Mouse (Mus musculus) liver, embryonic 16.5 days (tissue): Measurements from ENCODE around the gene St6galnac5. TPM values are rescaled to one million over a fixed set of nuclear protein-coding genes. Genes with fewer than 3 reads are reported as not detected.

ENCODE experiments used
- ATAC-seq: fragments of 200-750 bp; cut with Nextera tagmentation; 2 replicates; pipeline ENCODE4 v1.8.0; 2017; ENCODE audit warnings: low read depth, mild to moderate bottlenecking, moderate number of reproducible peaks, moderate library complexity
- H3K27ac ChIP-seq: fragments of 300-500 bp; sonication (generic); 2 replicates; pipeline ENCODE4 v1.5.1; 2014; ENCODE audit warnings: mild to moderate bottlenecking, low read length
- H3K27me3 ChIP-seq: fragments of 300-500 bp; sonication (generic); 2 replicates; pipeline ENCODE4 v1.6.1; 2014; ENCODE audit warnings: low read depth, low read length, mixed read lengths; ENCODE audit not compliant: control insufficient read depth, insufficient read depth
- H3K36me3 ChIP-seq: fragments of 300-500 bp; sonication (generic); 2 replicates; pipeline ENCODE4 v1.6.1; 2014; ENCODE audit warnings: mild to moderate bottlenecking; ENCODE audit not compliant: control insufficient read depth, insufficient read depth
- H3K4me1 ChIP-seq: fragments of 300-500 bp; sonication (generic); 2 replicates; pipeline ENCODE4 v1.6.1; 2014; ENCODE audit warnings: low read depth, low read length, mixed read lengths; ENCODE audit not compliant: control insufficient read depth
- H3K4me2 ChIP-seq: fragments of 300-500 bp; sonication (generic); 2 replicates; pipeline ENCODE4 v1.6.1; 2014; ENCODE audit warnings: low read depth, low read length, mixed read lengths
- H3K4me3 ChIP-seq: fragments of 300-500 bp; sonication (generic); 2 replicates; pipeline ENCODE4 v1.5.1; 2014; ENCODE audit warnings: low read depth, mild to moderate bottlenecking, low read length
- H3K9ac ChIP-seq: fragments of 300-500 bp; sonication (generic); 2 replicates; pipeline ENCODE4 v1.6.1; 2014; ENCODE audit warnings: low read depth, low read length
- H3K9me3 ChIP-seq: fragments of 300-500 bp; sonication (generic); replicated peaks from 2 replicates; pipeline ENCODE4 v1.6.1; 2016; ENCODE audit warnings: low read length; ENCODE audit not compliant: control insufficient read depth
- WGBS: fragments of 180-500 bp; shearing (Covaris S2); extraction: QIAGEN DNeasy Blood & Tissue Kit; methylation state at CpG from one replicate; pipeline ENCODE4 v1.1.7; 2014; ENCODE audit not compliant: insufficient replicate concordance; 5-methylcytosine and 5-hydroxymethylcytosine counted together
- polyA plus RNA-seq: library from polyadenylated mRNA; unstranded; fragments of >200 nt; fragmentation: Nextera tagmentation; extraction: Ambion mirVana; gene quantifications from 2 replicates; pipeline ENCODE4 v1.2.1, GENCODE M21; 2015

Gene St6galnac5
- polyA plus RNA-seq, 1 experiment from 2014 or later, result 0.05 TPM

- Histone ChIP-seq H3K9ac (no peak overlapping the region), H3K27ac (no peak overlapping the region), H3K4me3 (no peak overlapping the region), H3K27me3 (no peaks in the 10 kb centered on the region), H3K4me2 (no peak overlapping the region), H3K4me1 (no peaks in the 10 kb centered on the region), H3K9me3 (no peaks in the 10 kb centered on the region), H3K36me3 (no peaks in the 10 kb centered on the region)
- WGBS, result 43% methylated on average over 5 of the region's 5 CpGs
- ATAC-seq, result no peak
Observed at GRCm38 (mm10) chr3:152897196-152897595, 84.8 kb downstream of the St6galnac5 start.

GRCm38 (mm10) chr3:152896111-152896510, 85.9 kb downstream of the St6galnac5 start:
- no peak overlapping the region for H3K9ac ChIP-seq
- no peaks in the 10 kb centered on the region for H3K9me3 ChIP-seq
- no peak overlapping the region for H3K4me2 ChIP-seq
- no peak for ATAC-seq
- 55% methylated on average over 3 of the region's 3 CpGs for WGBS
- H3K4me1 ChIP-seq, result no peaks in the 10 kb centered on the region
- no peaks in the 10 kb centered on the region for H3K27me3 ChIP-seq
- no peak overlapping the region for H3K4me3 ChIP-seq
- H3K27ac ChIP-seq, result no peak overlapping the region
- no peaks in the 10 kb centered on the region for H3K36me3 ChIP-seq

GRCm38 (mm10) chr3:152894935-152895334, 87.1 kb downstream of the St6galnac5 start:
- Histone ChIP-seq H3K27ac (no peak overlapping the region), H3K36me3 (no peaks in the 10 kb centered on the region), H3K27me3 (no peaks in the 10 kb centered on the region), H3K4me1 (no peaks in the 10 kb centered on the region), H3K4me2 (no peak overlapping the region), H3K9me3 (no peaks in the 10 kb centered on the region), H3K4me3 (no peak overlapping the region), H3K9ac (no peak overlapping the region)
- ATAC-seq, result no peak
- WGBS, result 14% methylated on average over 4 of the region's 4 CpGs

- 38% methylated on average over 7 of the region's 7 CpGs for WGBS
- no peak for ATAC-seq
- H3K4me2 ChIP-seq, result no peak overlapping the region
- no peaks in the 10 kb centered on the region for H3K9me3 ChIP-seq
- no peaks in the 10 kb centered on the region for H3K36me3 ChIP-seq
- no peaks in the 10 kb centered on the region for H3K27me3 ChIP-seq
- no peak overlapping the region for H3K4me3 ChIP-seq
- H3K9ac ChIP-seq, result no peak overlapping the region
- no peaks in the 10 kb centered on the region for H3K4me1 ChIP-seq
- no peak overlapping the region for H3K27ac ChIP-seq
Observed at GRCm38 (mm10) chr3:152888116-152888515, 93.9 kb downstream of the St6galnac5 start.

GRCm38 (mm10) chr3:152886749-152887148, 95.3 kb downstream of the St6galnac5 start:
- H3K4me1 ChIP-seq, result no peaks in the 10 kb centered on the region
- no peaks in the 10 kb centered on the region for H3K27me3 ChIP-seq
- H3K4me3 ChIP-seq, result no peak overlapping the region
- no peaks in the 10 kb centered on the region for H3K9me3 ChIP-seq
- no peak overlapping the region for H3K4me2 ChIP-seq
- H3K36me3 ChIP-seq, result no peaks in the 10 kb centered on the region
- no peak for ATAC-seq
- H3K9ac ChIP-seq, result no peak overlapping the region
- no peak overlapping the region for H3K27ac ChIP-seq

GRCm38 (mm10) chr3:152883556-152883955, 98.5 kb downstream of the St6galnac5 start:
- WGBS, result 61% methylated on average over 3 of the region's 3 CpGs
- no peaks in the 10 kb centered on the region for H3K4me1 ChIP-seq
- no peaks in the 10 kb centered on the region for H3K27me3 ChIP-seq
- H3K36me3 ChIP-seq, result no peaks in the 10 kb centered on the region
- H3K9ac ChIP-seq, result no peak overlapping the region
- no peaks in the 10 kb centered on the region for H3K9me3 ChIP-seq
- ATAC-seq, result no peak
- H3K4me3 ChIP-seq, result no peak overlapping the region
- no peak overlapping the region for H3K27ac ChIP-seq
- H3K4me2 ChIP-seq, result no peak overlapping the region

- no peak overlapping the region for H3K9ac ChIP-seq
- no peaks in the 10 kb centered on the region for H3K4me1 ChIP-seq
- H3K4me3 ChIP-seq, result no peak overlapping the region
- no peaks in the 10 kb centered on the region for H3K9me3 ChIP-seq
- no peak for ATAC-seq
- WGBS, result 64% methylated on average over 4 of the region's 4 CpGs
- H3K36me3 ChIP-seq, result no peaks in the 10 kb centered on the region
- H3K27me3 ChIP-seq, result no peaks in the 10 kb centered on the region
- H3K27ac ChIP-seq, result no peak overlapping the region
- H3K4me2 ChIP-seq, result no peak overlapping the region
Observed at GRCm38 (mm10) chr3:152881706-152882105, 100.3 kb downstream of the St6galnac5 start.

GRCm38 (mm10) chr3:152880121-152880835, 101.8 kb downstream of the St6galnac5 start:
- no peaks in the 10 kb centered on the region for H3K36me3 ChIP-seq
- no peak overlapping the region for H3K27ac ChIP-seq
- ATAC-seq, result no peak
- no peaks in the 10 kb centered on the region for H3K9me3 ChIP-seq
- no peak overlapping the region for H3K4me2 ChIP-seq
- WGBS, result 72% methylated on average over 15 of the region's 15 CpGs
- H3K4me1 ChIP-seq, result no peaks in the 10 kb centered on the region
- no peaks in the 10 kb centered on the region for H3K27me3 ChIP-seq
- no peak overlapping the region for H3K4me3 ChIP-seq
- no peak overlapping the region for H3K9ac ChIP-seq

GRCm38 (mm10) chr3:152875723-152876290, 106.2 kb downstream of the St6galnac5 start:
- Histone ChIP-seq H3K27me3 (no peaks in the 10 kb centered on the region), H3K36me3 (no peaks in the 10 kb centered on the region), H3K9ac (no peak overlapping the region), H3K4me2 (no peak overlapping the region), H3K27ac (no peak overlapping the region), H3K4me1 (no peaks in the 10 kb centered on the region), H3K4me3 (no peak overlapping the region), H3K9me3 (no peaks in the 10 kb centered on the region)
- 56% methylated on average over 6 of the region's 6 CpGs for WGBS
- no peak for ATAC-seq
